Mouse (Mus musculus) gastrocnemius, postnatal 4 days (tissue): Measurements from ENCODE around the gene Gon7. TPM values are rescaled to one million over a fixed set of nuclear protein-coding genes. Genes with fewer than 3 reads are reported as not detected.

Experiments
- DNase-seq, 2 experiments: peaks; one replicate each; pipeline ENCODE4 v3.0.0; 2021 to 2022; ENCODE audit warnings: low spot score in 2 of 2, mixed read lengths in 2 of 2
- total RNA-seq, 2 experiments: library from RNA; stranded (reverse); gene quantifications; 2 replicates each; pipeline ENCODE4 v1.2.3; 2021

Gon7 gene
- total RNA-seq, 2 experiments from 2014 or later: 9.5 to 10.9 TPM

- DNase-seq: no peak
These were observed 47.7 kb downstream of the Gon7 start for GRCm38 (mm10) chr12:102709896-102710295.

- no peak for DNase-seq
These were observed 49.4 kb downstream of the Gon7 start for GRCm38 (mm10) chr12:102708220-102708619.

GRCm38 (mm10) chr12:102706833-102707463 is 50.7 kb downstream of the Gon7 start:
- no peak for DNase-seq

- DNase-seq: no peak
These were observed 51.5 kb downstream of the Gon7 start for GRCm38 (mm10) chr12:102705906-102706640.

- DNase-seq: peak; percentile 85 to 90
These were observed 52.3 kb downstream of the Gon7 start for GRCm38 (mm10) chr12:102705216-102705871.

- peak in 1 of 2 experiments; percentile 60 for DNase-seq
These were observed 53.0 kb downstream of the Gon7 start, which contains the start of gene Itpk1 for GRCm38 (mm10) chr12:102704457-102705198. Gene Itpk1 (minus strand): TSS chr12:102704930.

GRCm38 (mm10) chr12:102703921-102704408 is 53.6 kb downstream of the Gon7 start:
- DNase-seq: no peak

GRCm38 (mm10) chr12:102703441-102703840 is 54.2 kb downstream of the Gon7 start:
- no peak for DNase-seq

Other genes with a start within 250 kb of the Gon7 start
- gene Chga, start 202.8 kb downstream of the Gon7 start, total RNA-seq: under 1 TPM in 1 of 2 experiments, not detected in 1; 0.20 TPM
- 10 to 100 TPM; 10.0 to 10.1 TPM for gene Itpk1, start 52.9 kb downstream of the Gon7 start, total RNA-seq
- 1 to 10 TPM; 7.6 to 7.8 TPM for gene Moap1, start 14.1 kb downstream of the Gon7 start, total RNA-seq
- 1 to 10 TPM; 2.8 to 3.6 TPM for gene Tmem251, start 14.0 kb downstream of the Gon7 start, total RNA-seq
- gene Gm28051, start within 50 bp of the Gon7 start, total RNA-seq: not detected
- 10 to 100 TPM; 28.7 to 31.1 TPM for gene Ubr7, start 164 bp upstream of the Gon7 start, total RNA-seq
- 1 to 10 TPM; 4.7 to 5.4 TPM for gene Gm20604, start 869 bp upstream of the Gon7 start, total RNA-seq
- 10 to 100 TPM; 31.9 to 32.4 TPM for gene Btbd7, start 120.7 kb upstream of the Gon7 start, total RNA-seq
- not detected for gene Cox8c, start 141.5 kb upstream of the Gon7 start, total RNA-seq
- under 1 TPM; 0.15 to 0.26 TPM for gene Unc79, start 191.1 kb upstream of the Gon7 start, total RNA-seq